In genomic region chr3:106903198-106903597, GRCm38 (mm10) we compare ENCODE assay signal across 8 mouse cellular contexts.
DNase-seq lines count a peak whose midpoint lies in the region; ATAC-seq lines count a peak whose summit lies in the region.

No protein-coding gene starts in this region.

- no peak overlapping the region for H3K27ac ChIP-seq in kidney, embryonic 14.5 days (ENCODE audit: low read depth, low read length)
- H3K27ac ChIP-seq in midbrain, embryonic 14.5 days (replicated peaks; ENCODE audit: low read depth, low read length): no peak overlapping the region

- H3K36me3 ChIP-seq in kidney, embryonic 14.5 days (ENCODE audit: control insufficient read depth, insufficient read depth, low read length): no peaks in the 10 kb centered on the region
- no peaks in the 10 kb centered on the region for H3K36me3 ChIP-seq in midbrain, embryonic 14.5 days (ENCODE audit: control insufficient read depth, insufficient read depth, low read length)

- H3K4me2 ChIP-seq in kidney, embryonic 14.5 days (replicated peaks; ENCODE audit: low read depth, low read length): no peak overlapping the region
- no peak overlapping the region for H3K4me2 ChIP-seq in midbrain, embryonic 14.5 days (ENCODE audit: low read length)

- H3K9me3 ChIP-seq in kidney, embryonic 14.5 days (ENCODE audit: control insufficient read depth, low read length): no peaks in the 10 kb centered on the region
- H3K9me3 ChIP-seq in midbrain, embryonic 14.5 days (ENCODE audit: control insufficient read depth, low read length): no peaks in the 10 kb centered on the region

- WGBS in kidney, embryonic 14.5 days: 47% methylated on average over 2 of the region's 2 CpGs
- WGBS in midbrain, embryonic 14.5 days: 35% methylated on average over 2 of the region's 2 CpGs

- peak; percentile 8 for DNase-seq in kidney, postnatal 14 days
- peak; percentile 85 for DNase-seq in midbrain, embryonic 14.5 days
- no peak for DNase-seq in spleen, postnatal 4 days (ENCODE audit: low spot score in 2 of 2)

- H3K4me1 ChIP-seq in kidney, embryonic 14.5 days (ENCODE audit: control insufficient read depth, insufficient read depth, low read length): no peaks in the 10 kb centered on the region
- H3K4me1 ChIP-seq in midbrain, embryonic 14.5 days (ENCODE audit: control insufficient read depth, insufficient read depth, low read length): no peaks in the 10 kb centered on the region

- H3K27me3 ChIP-seq in kidney, embryonic 14.5 days (ENCODE audit: control insufficient read depth, insufficient read depth, low read length): no peaks in the 10 kb centered on the region
- no peaks in the 10 kb centered on the region for H3K27me3 ChIP-seq in midbrain, embryonic 14.5 days (ENCODE audit: control insufficient read depth, insufficient read depth, low read length)

- no peak overlapping the region for H3K4me3 ChIP-seq in kidney, embryonic 14.5 days (ENCODE audit: low read length)
- no peak overlapping the region for H3K4me3 ChIP-seq in midbrain, embryonic 14.5 days (replicated peaks; ENCODE audit: low read depth, low read length)

- H3K9ac ChIP-seq in kidney, embryonic 14.5 days (ENCODE audit: low read depth, low read length): no peak overlapping the region
- H3K9ac ChIP-seq in midbrain, embryonic 14.5 days (replicated peaks; ENCODE audit: low read length): no peak overlapping the region

- no peak for ATAC-seq in kidney, embryonic 14.5 days (ENCODE audit: low FRiP score, low TSS enrichment)
- ATAC-seq in CD4-positive, CD25-positive, alpha-beta regulatory T cell, adult 4 months: peak; percentile 39
- ATAC-seq in cerebellum, adult (ENCODE audit: insufficient number of reproducible peaks, low FRiP score, low TSS enrichment): 0 out of 2 replicates have a peak, but pooled peaks have one; percentile 56
- peak; percentile 87 for ATAC-seq in frontal cortex, adult (ENCODE audit: low TSS enrichment)
- peak; percentile 50; the same call in 1 of the 2 replicates for ATAC-seq in midbrain, embryonic 14.5 days (ENCODE audit: low FRiP score, low TSS enrichment)
- ATAC-seq in granulocyte monocyte progenitor cell, adult 5-6 weeks (replicated peaks; ENCODE audit: poor library complexity, severe bottlenecking): no peak

Comparison
In these comparisons a context has a peak if more than half of its experiments do, and no peak if none do; other contexts are left out.
1. DNase-seq: peak in kidney, postnatal 14 days (single experiment) and midbrain, embryonic 14.5 days (single experiment); none in spleen, postnatal 4 days (0 of 2).
2. ATAC-seq: peak in CD4-positive, CD25-positive, alpha-beta regulatory T cell, adult 4 months (single experiment), cerebellum, adult (single experiment), frontal cortex, adult (single experiment) and midbrain, embryonic 14.5 days (single experiment); none in kidney, embryonic 14.5 days (single experiment) and granulocyte monocyte progenitor cell, adult 5-6 weeks (single experiment).